Mouse (Mus musculus): ENCODE results near the gene Rps15a.

DNA sequence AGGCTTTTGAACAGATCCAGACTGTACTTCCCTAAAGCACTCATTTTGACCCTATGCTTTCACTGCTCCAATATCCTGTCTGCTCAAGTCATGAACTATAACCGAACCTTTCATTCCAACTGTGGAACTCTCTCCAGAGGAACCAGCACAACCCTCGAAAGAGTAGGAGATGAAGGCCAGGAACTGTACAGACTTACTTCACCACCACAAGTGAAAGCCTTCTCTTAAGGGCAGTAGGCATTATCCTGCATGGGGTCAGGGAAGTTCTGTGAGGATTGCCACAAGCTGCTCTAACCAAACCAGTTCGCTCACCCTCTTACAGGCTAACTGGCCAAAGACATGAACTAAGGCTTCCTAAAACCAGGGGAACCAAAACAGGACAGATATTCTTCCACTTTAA is 4.9 kb downstream of the Rps15a start:
- no peak for TF ChIP-seq EP300 (optimal IDR thresholded peaks at IDR 0.05)
- no peak for TF ChIP-seq CTCF (IDR thresholded peaks at IDR 0.05; ENCODE audit: low read depth)
